Mouse (Mus musculus) kidney, adult 11 months (tissue): Measurements from ENCODE around the gene Meis2.

Experiments used
- DNase-seq: peaks from one replicate; pipeline ENCODE4 v3.0.0; 2022

Meis2 gene

GRCm38 (mm10) chr2:115890715-115891114, 174.9 kb downstream of the Meis2 start:
- DNase-seq: no peak

- no peak for DNase-seq
Measured at GRCm38 (mm10) chr2:115890030-115890429, 175.6 kb downstream of the Meis2 start.

GRCm38 (mm10) chr2:115889212-115889611, 176.4 kb downstream of the Meis2 start:
- no peak for DNase-seq

- no peak for DNase-seq
Measured at GRCm38 (mm10) chr2:115888336-115889077, 177.1 kb downstream of the Meis2 start.

- no peak for DNase-seq
Measured at GRCm38 (mm10) chr2:115887631-115888030, 178.0 kb downstream of the Meis2 start.

- no peak for DNase-seq
Measured at GRCm38 (mm10) chr2:115884184-115884583, 181.5 kb downstream of the Meis2 start.

GRCm38 (mm10) chr2:115883520-115883919, 182.1 kb downstream of the Meis2 start:
- DNase-seq: no peak

GRCm38 (mm10) chr2:115875802-115876531, 189.7 kb downstream of the Meis2 start:
- no peak for DNase-seq

- no peak for DNase-seq
Measured at GRCm38 (mm10) chr2:115872851-115873250, 192.8 kb downstream of the Meis2 start.

GRCm38 (mm10) chr2:115869966-115870365, 195.7 kb downstream of the Meis2 start:
- no peak for DNase-seq

GRCm38 (mm10) chr2:115860600-115861347, 204.9 kb downstream of the Meis2 start:
- DNase-seq: no peak

- DNase-seq: no peak
Measured at GRCm38 (mm10) chr2:115860141-115860480, 205.5 kb downstream of the Meis2 start.

- DNase-seq: peak; percentile 41
Measured at GRCm38 (mm10) chr2:115859371-115860140, 206.1 kb downstream of the Meis2 start.

GRCm38 (mm10) chr2:115858927-115859326, 206.7 kb downstream of the Meis2 start:
- no peak for DNase-seq

- no peak for DNase-seq
Measured at GRCm38 (mm10) chr2:115858246-115858645, 207.4 kb downstream of the Meis2 start.

- DNase-seq: no peak
Measured at GRCm38 (mm10) chr2:115857123-115858080, 208.2 kb downstream of the Meis2 start.

- DNase-seq: no peak
Measured at GRCm38 (mm10) chr2:115856401-115857073, 209.1 kb downstream of the Meis2 start.

GRCm38 (mm10) chr2:115855511-115856400, 209.9 kb downstream of the Meis2 start:
- peak; percentile 68 for DNase-seq

- no peak for DNase-seq
Measured at GRCm38 (mm10) chr2:115854828-115855311, 210.8 kb downstream of the Meis2 start.
